Mouse (Mus musculus): ENCODE measurements around the gene Golt1b. TPM values are rescaled to one million over a fixed set of nuclear protein-coding genes. Genes with fewer than 3 reads are reported as not detected.

Gene Golt1b
- polyA plus RNA-seq, 1 experiment: 18.9 TPM

GRCm38 (mm10) chr6:142362036-142362435 lies 25.0 kb upstream of the Golt1b start:
- no peak overlapping the region for H3K27ac ChIP-seq (ENCODE audit: insufficient read depth, low read depth, low read length)
- no peak overlapping the region for H3K4me3 ChIP-seq (ENCODE audit: insufficient read depth, low read length)
- no peaks in the 10 kb centered on the region for H3K4me1 ChIP-seq (ENCODE audit: control insufficient read depth, insufficient read depth, low read length)
- no peak for TF ChIP-seq CTCF (IDR thresholded peaks at IDR 0.05; ENCODE audit: low read depth, low read length)
- no peak for TF ChIP-seq POLR2A (IDR thresholded peaks at IDR 0.05; ENCODE audit: borderline replicate concordance, low read depth, low read length)

DNA sequence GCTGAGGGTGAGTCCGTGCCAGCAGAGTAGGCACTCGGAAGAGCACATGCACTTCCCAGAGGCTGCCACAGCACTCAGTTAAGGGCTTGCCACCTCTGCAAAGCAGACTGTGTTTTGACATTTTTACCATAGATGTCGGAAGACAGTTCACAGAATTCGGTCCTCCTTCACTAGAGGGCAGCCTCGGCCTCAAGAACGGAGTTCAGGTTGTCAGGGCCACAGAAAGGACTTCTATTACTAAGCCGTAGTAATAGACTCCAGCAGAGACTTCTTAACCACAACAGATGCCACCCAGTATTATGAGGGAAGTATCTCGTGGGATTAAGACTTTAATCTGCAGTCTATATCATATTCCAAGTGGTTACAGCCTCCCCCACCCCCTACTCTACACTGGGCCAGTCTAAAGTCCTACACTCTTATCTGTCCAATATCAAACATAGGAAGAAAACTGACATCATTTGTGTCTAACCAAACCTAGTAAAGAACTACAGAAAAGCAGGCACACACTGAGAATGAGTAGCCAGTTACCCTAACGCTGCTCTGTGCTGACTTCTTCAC lies 23.9 kb upstream of the Golt1b start:
- Histone ChIP-seq H3K4me3 (ENCODE audit: insufficient read depth, low read length) (no peak overlapping the region), H3K4me1 (ENCODE audit: control insufficient read depth, insufficient read depth, low read length) (no peaks in the 10 kb centered on the region), H3K27ac (ENCODE audit: insufficient read depth, low read depth, low read length) (no peak overlapping the region)
- no peak for TF ChIP-seq POLR2A (IDR thresholded peaks at IDR 0.05; ENCODE audit: borderline replicate concordance, low read depth, low read length)
- no peak for TF ChIP-seq CTCF (IDR thresholded peaks at IDR 0.05; ENCODE audit: low read depth, low read length)

- no peak for TF ChIP-seq POLR2A (IDR thresholded peaks at IDR 0.05; ENCODE audit: borderline replicate concordance, low read depth, low read length)
- TF ChIP-seq CTCF (IDR thresholded peaks at IDR 0.05; ENCODE audit: low read depth, low read length): no peak
- Histone ChIP-seq H3K4me1 (ENCODE audit: control insufficient read depth, insufficient read depth, low read length) (no peaks in the 10 kb centered on the region), H3K27ac (ENCODE audit: insufficient read depth, low read depth, low read length) (no peak overlapping the region)
Measured at GRCm38 (mm10) chr6:142365742-142366472, 21.1 kb upstream of the Golt1b start.

DNA sequence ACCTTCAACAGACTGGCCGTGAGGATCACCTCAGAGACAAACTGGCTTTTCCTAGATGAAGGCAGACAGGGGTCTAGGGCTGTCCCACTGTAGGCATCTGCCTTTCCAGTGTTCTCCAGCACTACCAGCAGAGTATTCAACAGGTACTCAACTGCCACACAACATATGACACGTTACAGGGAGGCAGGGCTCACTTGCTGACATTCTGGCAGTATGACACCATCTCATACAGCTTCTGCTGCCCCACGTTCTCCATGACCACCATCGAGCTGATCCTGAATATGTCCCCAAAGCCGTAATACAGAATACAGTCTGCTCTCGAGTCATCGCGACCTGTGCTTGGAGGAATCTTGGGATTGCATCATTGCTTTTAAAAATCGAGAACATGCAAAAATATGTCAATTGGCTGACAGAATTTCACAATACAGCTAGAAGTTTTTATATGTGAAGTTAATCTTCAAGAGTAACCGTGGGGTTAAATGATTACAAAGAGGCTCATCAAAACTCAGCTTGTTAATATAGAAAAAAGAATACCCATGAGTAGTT lies 20.5 kb upstream of the Golt1b start:
- H3K4me1 ChIP-seq (ENCODE audit: control insufficient read depth, insufficient read depth, low read length): no peaks in the 10 kb centered on the region
- TF ChIP-seq POLR2A (IDR thresholded peaks at IDR 0.05; ENCODE audit: borderline replicate concordance, low read depth, low read length) (no peak), CTCF (IDR thresholded peaks at IDR 0.05; ENCODE audit: low read depth, low read length) (no peak)
- H3K27ac ChIP-seq (ENCODE audit: insufficient read depth, low read depth, low read length): no peak overlapping the region
- H3K4me3 ChIP-seq (ENCODE audit: insufficient read depth, low read length): no peak overlapping the region

More at GRCm38 (mm10) chr6:142365742-142366472, 21.1 kb upstream of the Golt1b start:
- no peak overlapping the region for H3K4me3 ChIP-seq (ENCODE audit: insufficient read depth, low read length)

GRCm38 (mm10) chr6:142367565-142367964 lies 19.5 kb upstream of the Golt1b start:
- TF ChIP-seq CTCF (IDR thresholded peaks at IDR 0.05; ENCODE audit: low read depth, low read length): no peak
- no peak for TF ChIP-seq POLR2A (IDR thresholded peaks at IDR 0.05; ENCODE audit: borderline replicate concordance, low read depth, low read length)
- Histone ChIP-seq H3K4me1 (ENCODE audit: control insufficient read depth, insufficient read depth, low read length) (no peaks in the 10 kb centered on the region), H3K27ac (ENCODE audit: insufficient read depth, low read depth, low read length) (no peak overlapping the region)

GRCm38 (mm10) chr6:142369568-142369967 lies 17.5 kb upstream of the Golt1b start:
- TF ChIP-seq POLR2A (IDR thresholded peaks at IDR 0.05; ENCODE audit: borderline replicate concordance, low read depth, low read length) (no peak), CTCF (IDR thresholded peaks at IDR 0.05; ENCODE audit: low read depth, low read length) (no peak)
- Histone ChIP-seq H3K27ac (ENCODE audit: insufficient read depth, low read depth, low read length) (no peak overlapping the region), H3K4me3 (ENCODE audit: insufficient read depth, low read length) (no peak overlapping the region), H3K4me1 (ENCODE audit: control insufficient read depth, insufficient read depth, low read length) (no peaks in the 10 kb centered on the region)

More at GRCm38 (mm10) chr6:142367565-142367964, 19.5 kb upstream of the Golt1b start:
- no peak overlapping the region for H3K4me3 ChIP-seq (ENCODE audit: insufficient read depth, low read length)

- H3K4me1 ChIP-seq (ENCODE audit: control insufficient read depth, insufficient read depth, low read length): peaks cover 12% of the 10 kb centered on the region
- no peak overlapping the region for H3K27ac ChIP-seq (ENCODE audit: insufficient read depth, low read depth, low read length)
- TF ChIP-seq POLR2A (IDR thresholded peaks at IDR 0.05; ENCODE audit: borderline replicate concordance, low read depth, low read length) (no peak), CTCF (IDR thresholded peaks at IDR 0.05; ENCODE audit: low read depth, low read length) (no peak)
- no peak overlapping the region for H3K4me3 ChIP-seq (ENCODE audit: insufficient read depth, low read length)
Measured at GRCm38 (mm10) chr6:142377081-142377480, 9.9 kb upstream of the Golt1b start.

DNA sequence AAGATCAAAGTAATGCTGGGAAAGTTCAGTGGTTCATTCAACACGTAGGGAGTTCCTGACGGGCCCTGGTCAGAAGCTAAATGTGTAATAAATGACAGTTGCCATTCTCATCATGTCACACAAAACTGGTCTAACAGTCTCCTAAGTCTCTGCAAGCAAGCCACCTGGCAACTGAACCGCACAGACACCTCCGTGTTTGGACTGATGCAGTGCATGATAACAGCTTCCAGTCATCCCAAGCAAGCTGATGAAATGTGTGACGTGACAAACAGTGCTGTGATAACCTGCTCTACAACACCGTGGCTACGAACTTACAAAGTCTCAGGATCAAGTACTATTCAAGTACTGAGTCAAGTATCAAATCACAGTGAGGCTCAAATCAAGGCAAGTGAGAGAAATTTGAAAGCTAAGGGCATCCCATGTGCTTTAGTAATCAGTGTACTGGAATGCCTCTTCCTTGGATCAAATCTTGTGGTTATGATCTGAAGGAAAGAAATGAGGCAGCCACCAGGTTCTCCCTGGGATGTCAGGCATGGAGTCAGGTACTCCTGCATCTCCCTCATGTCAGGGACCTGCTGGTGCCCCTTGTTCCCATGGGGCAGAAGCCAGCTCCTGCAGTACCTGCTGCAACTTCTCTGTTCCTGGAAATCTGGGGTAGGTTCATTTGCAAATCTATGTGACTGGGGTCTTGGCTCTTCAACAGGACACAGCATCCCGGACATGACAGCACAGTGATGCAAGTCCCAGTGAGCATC lies 8.3 kb upstream of the Golt1b start:
- TF ChIP-seq POLR2A (IDR thresholded peaks at IDR 0.05; ENCODE audit: borderline replicate concordance, low read depth, low read length): no peak
- no peak overlapping the region for H3K4me3 ChIP-seq (ENCODE audit: insufficient read depth, low read length)
- H3K4me1 ChIP-seq (ENCODE audit: control insufficient read depth, insufficient read depth, low read length): peaks cover 12% of the 10 kb centered on the region
- no peak overlapping the region for H3K27ac ChIP-seq (ENCODE audit: insufficient read depth, low read depth, low read length)

GRCm38 (mm10) chr6:142379961-142380360 lies 7.1 kb upstream of the Golt1b start:
- TF ChIP-seq POLR2A (IDR thresholded peaks at IDR 0.05; ENCODE audit: borderline replicate concordance, low read depth, low read length) (no peak), CTCF (IDR thresholded peaks at IDR 0.05; ENCODE audit: low read depth, low read length) (no peak)
- Histone ChIP-seq H3K4me1 (ENCODE audit: control insufficient read depth, insufficient read depth, low read length) (peaks cover 12% of the 10 kb centered on the region), H3K4me3 (ENCODE audit: insufficient read depth, low read length) (no peak overlapping the region)

More at GRCm38 (mm10) chr6:142379961-142380360, 7.1 kb upstream of the Golt1b start:
- H3K27ac ChIP-seq (ENCODE audit: insufficient read depth, low read depth, low read length): no peak overlapping the region
